Comparison of ENCODE assay signal across 22 mouse cellular contexts in genomic region chrX:56497241-56497640, GRCm38 (mm10). TPM values are rescaled to one million over a fixed set of nuclear protein-coding genes. Genes with fewer than 3 reads are reported as not detected.
A peak's percentile ranks its signal among the peaks of the same experiment; 100 is the strongest.
DNase-seq lines count a peak whose midpoint lies in the region.
"Had no signal": no experiment of that assay in that cellular context is flagged by ENCODE, and none has a peak within 500 bp of the region (broad histone marks: within the 10 kb centered on the region; RNA-seq: fewer than 3 reads in every experiment).

No protein-coding gene starts in this region.

- peak; percentile 87 for DNase-seq in heart, adult 11 months
- no peak for DNase-seq in heart, adult 18-20 months
- peak; percentile 50 for DNase-seq in A20 (ENCODE audit: low read depth, low spot score)
- DNase-seq in adrenal gland, adult 2 months: peak; percentile 73
- DNase-seq in gastrocnemius, adult 18-20 months (ENCODE audit: low spot score): peak; percentile 1
- no peak for DNase-seq in B cell, adult 2 months
- DNase-seq in spleen, postnatal 10 days (ENCODE audit: low spot score in 2 of 2): no peak
- no peak for DNase-seq in thymus, postnatal 14 days
- DNase-seq: embryo, embryonic 11 days; kidney, adult 9 months; liver, postnatal 0 days; midbrain, embryonic 14.5 days had no signal

RNA-seq across cellular contexts. Expression of gene Gm10477, which starts 27.3 kb away (rescaled TPM):
- not detected for total RNA-seq in heart, adult 18-20 months (2021)
- not detected for total RNA-seq in adrenal gland, adult 2 months (2021)
- not detected in 2 replicates for polyA plus RNA-seq in adrenal gland, adult 2 months (2012; rRNA removed)
- not detected for total RNA-seq in gastrocnemius, adult 18-20 months (2021)
- total RNA-seq: gastrocnemius, adult 8-10 months; layer of hippocampus, adult 18-20 months; left cerebral cortex, adult 18-20 months had no signal
- polyA plus RNA-seq: forebrain, embryonic 15.5 days; heart, embryonic 15.5 days; limb, embryonic 13.5 days; liver, postnatal 0 days; macrophage; midbrain, embryonic 14.5 days; neural tube, embryonic 11.5 days; small intestine, adult 2 months; urinary bladder, adult 2 months had no signal

RNA-seq across cellular contexts. Expression of gene Ints6l, which starts 42.6 kb away (rescaled TPM):
- 1 to 10 TPM; 3.0 to 5.2 TPM for total RNA-seq in heart, adult 18-20 months (2021)
- 10 to 100 TPM; 24.0 to 26.1 TPM for total RNA-seq in adrenal gland, adult 2 months (2021)
- polyA plus RNA-seq in adrenal gland, adult 2 months (2012; rRNA removed): 5.7 and 7.4 TPM in 2 replicates
- total RNA-seq in gastrocnemius, adult 18-20 months (2021): 1 to 10 TPM; 3.4 to 4.8 TPM

RNA-seq across cellular contexts. Expression of gene Gm2174, which starts 49.5 kb away (rescaled TPM):
- total RNA-seq in heart, adult 18-20 months (2021): not detected
- total RNA-seq in adrenal gland, adult 2 months (2021): not detected
- polyA plus RNA-seq in adrenal gland, adult 2 months (2012; rRNA removed): not detected in 2 replicates
- total RNA-seq in gastrocnemius, adult 18-20 months (2021): 1 to 10 TPM in 1 of 2 experiments, not detected in 1; 1.1 TPM
- total RNA-seq: layer of hippocampus, adult 18-20 months; left cerebral cortex, adult 18-20 months had no signal
- polyA plus RNA-seq: forebrain, embryonic 15.5 days; small intestine, adult 2 months; urinary bladder, adult 2 months had no signal

RNA-seq across cellular contexts. Expression of gene Gm648, which starts 52.2 kb away (rescaled TPM):
- not detected for total RNA-seq in heart, adult 18-20 months (2021)
- total RNA-seq in adrenal gland, adult 2 months (2021): not detected
- not detected in 2 replicates for polyA plus RNA-seq in adrenal gland, adult 2 months (2012; rRNA removed)
- total RNA-seq in gastrocnemius, adult 18-20 months (2021): not detected
- total RNA-seq: gastrocnemius, adult 8-10 months; layer of hippocampus, adult 18-20 months; left cerebral cortex, adult 18-20 months had no signal
- polyA plus RNA-seq: forebrain, embryonic 15.5 days; heart, embryonic 15.5 days; limb, embryonic 13.5 days; liver, postnatal 0 days; macrophage; midbrain, embryonic 14.5 days; neural tube, embryonic 11.5 days; small intestine, adult 2 months; urinary bladder, adult 2 months had no signal

Comparison
In these comparisons a context has a peak if more than half of its experiments do, and no peak if none do; other contexts are left out.
1. DNase-seq: peak in heart, adult 11 months (single experiment), A20 (single experiment), adrenal gland, adult 2 months (single experiment) and gastrocnemius, adult 18-20 months (single experiment); none in heart, adult 18-20 months (0 of 2), B cell, adult 2 months (0 of 2), spleen, postnatal 10 days (0 of 2) and thymus, postnatal 14 days (single experiment).
2. RNA of gene Ints6l, which starts 42.6 kb away (total RNA-seq): 24.0 to 26.1 TPM in adrenal gland, adult 2 months; 3.0 to 5.2 TPM in heart, adult 18-20 months and 3.4 to 4.8 TPM in gastrocnemius, adult 18-20 months; every median in the first group is over 4 times any median in the second.